Mouse (Mus musculus): ENCODE data around the gene Asb14. TPM values are rescaled to one million over a fixed set of nuclear protein-coding genes. Genes with fewer than 3 reads are reported as not detected.
A peak's percentile ranks its signal among the peaks of the same experiment; 100 is the strongest.
"Not testable (repeated sequence)": the region's sequence is repeated elsewhere in the genome, so short reads cannot be mapped to it uniquely, and the experiment has no call there.

Asb14 gene
- polyA plus RNA-seq, 1 experiment from 2014 or later: not detected

- no peak for ATAC-seq (ENCODE audit: low read depth)
- no peaks in the 10 kb centered on the region for H3K27me3 ChIP-seq
- DNase-seq: no peak
- H3K36me3 ChIP-seq: no peaks in the 10 kb centered on the region
- H3K4me2 ChIP-seq: no peak overlapping the region
- H3K9me3 ChIP-seq (replicated peaks): no peaks in the 10 kb centered on the region
- H3K9ac ChIP-seq: no peak overlapping the region
- no peaks in the 10 kb centered on the region for H3K4me1 ChIP-seq (replicated peaks)
- H3K4me3 ChIP-seq (replicated peaks): no peak overlapping the region
- WGBS (ENCODE audit: insufficient replicate concordance): 64% methylated on average over 2 of the region's 2 CpGs
- no peak overlapping the region for H3K27ac ChIP-seq
These were observed 5.1 kb downstream of the Asb14 start for GRCm38 (mm10) chr14:26899490-26899889.

- 69% methylated on average over 12 of the region's 12 CpGs for whole genome bisulfite sequencing (ENCODE audit: insufficient replicate concordance)
- DNase-seq: no peak
- Histone ChIP-seq H3K4me3 (replicated peaks) (no peak overlapping the region), H3K9me3 (replicated peaks) (no peaks in the 10 kb centered on the region), H3K9ac (no peak overlapping the region), H3K4me2 (no peak overlapping the region), H3K27me3 (no peaks in the 10 kb centered on the region), H3K27ac (no peak overlapping the region), H3K4me1 (replicated peaks) (no peaks in the 10 kb centered on the region), H3K36me3 (no peaks in the 10 kb centered on the region)
- no peak for ATAC-seq (ENCODE audit: low read depth)
These were observed 6.5 kb downstream of the Asb14 start for GRCm38 (mm10) chr14:26900893-26901292.

DNA sequence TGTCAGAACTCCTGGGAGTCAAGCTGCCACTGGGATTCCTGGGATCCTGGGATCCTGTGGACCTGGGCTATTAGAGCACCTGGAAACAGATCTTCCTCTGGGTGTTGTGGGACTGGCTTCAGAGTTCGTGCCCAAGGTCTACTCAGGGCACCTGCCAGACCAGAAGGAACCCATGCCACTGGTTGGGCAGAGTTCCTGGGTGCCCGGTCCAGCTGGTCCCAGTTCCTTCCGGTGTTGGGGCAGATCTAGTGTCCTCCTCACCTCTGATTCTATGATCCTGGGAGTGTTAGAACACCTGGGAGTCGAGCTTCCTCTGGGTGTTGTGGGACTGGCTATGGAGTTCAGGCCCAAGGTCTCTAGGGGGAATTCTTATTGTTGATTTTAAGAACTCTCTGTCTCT, 13.0 kb downstream of the Asb14 start:
- Histone ChIP-seq H3K4me2 (no peak overlapping the region), H3K27me3 (no peaks in the 10 kb centered on the region), H3K4me3 (replicated peaks) (no peak overlapping the region), H3K9me3 (replicated peaks) (no peaks in the 10 kb centered on the region), H3K4me1 (replicated peaks) (no peaks in the 10 kb centered on the region), H3K27ac (no peak overlapping the region), H3K36me3 (no peaks in the 10 kb centered on the region), H3K9ac (no peak overlapping the region)
- 65% methylated on average over 4 of the region's 4 CpGs for WGBS (ENCODE audit: insufficient replicate concordance)
- DNase-seq: no peak
- no peak for ATAC-seq (ENCODE audit: low read depth)

GRCm38 (mm10) chr14:26910461-26910860, 16.1 kb downstream of the Asb14 start:
- WGBS (ENCODE audit: insufficient replicate concordance): 53% methylated on average over 9 of the region's 9 CpGs
- ATAC-seq (ENCODE audit: low read depth); H3K27ac ChIP-seq; H3K36me3 ChIP-seq; H3K9ac ChIP-seq; H3K4me3 ChIP-seq (replicated peaks); DNase-seq; H3K4me2 ChIP-seq; H3K4me1 ChIP-seq (replicated peaks); H3K27me3 ChIP-seq; H3K9me3 ChIP-seq (replicated peaks): not testable (repeated sequence)

- Histone ChIP-seq H3K27me3 (no peaks in the 10 kb centered on the region), H3K9me3 (replicated peaks) (no peaks in the 10 kb centered on the region), H3K9ac (no peak overlapping the region), H3K27ac (no peak overlapping the region), H3K4me3 (replicated peaks) (no peak overlapping the region), H3K36me3 (no peaks in the 10 kb centered on the region), H3K4me2 (no peak overlapping the region), H3K4me1 (replicated peaks) (no peaks in the 10 kb centered on the region)
- ATAC-seq (ENCODE audit: low read depth) (no peak), DNase-seq (no peak)
- 59% methylated on average over 6 of the region's 6 CpGs for WGBS (ENCODE audit: insufficient replicate concordance)
These were observed 16.8 kb downstream of the Asb14 start for GRCm38 (mm10) chr14:26911201-26911600.

DNA sequence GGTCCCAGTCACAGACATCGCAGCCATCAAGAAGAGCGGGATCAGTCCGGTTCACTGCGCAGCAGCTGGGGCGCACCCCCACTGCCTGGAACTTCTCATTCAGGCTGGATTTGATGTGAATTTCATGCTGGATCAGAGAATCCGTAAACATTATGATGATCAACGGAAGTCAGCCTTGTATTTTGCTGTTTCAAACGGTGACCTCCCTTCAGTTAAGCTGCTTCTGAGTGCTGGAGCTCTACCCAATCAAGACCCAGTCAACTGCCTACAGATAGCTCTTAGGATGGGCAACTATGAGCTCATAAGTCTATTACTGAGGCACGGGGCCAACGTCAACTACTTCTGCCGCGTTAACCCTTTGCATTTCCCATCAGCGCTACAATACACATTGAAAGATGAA, 17.5 kb downstream of the Asb14 start:
- no peak overlapping the region for H3K4me3 ChIP-seq (replicated peaks)
- no peaks in the 10 kb centered on the region for H3K36me3 ChIP-seq
- no peaks in the 10 kb centered on the region for H3K4me1 ChIP-seq (replicated peaks)
- H3K9ac ChIP-seq: no peak overlapping the region
- ATAC-seq (ENCODE audit: low read depth) (no peak), DNase-seq (no peak)
- no peaks in the 10 kb centered on the region for H3K9me3 ChIP-seq (replicated peaks)
- H3K4me2 ChIP-seq: no peak overlapping the region
- 80% methylated on average over 13 of the region's 13 CpGs for WGBS (ENCODE audit: insufficient replicate concordance)
- no peak overlapping the region for H3K27ac ChIP-seq
- no peaks in the 10 kb centered on the region for H3K27me3 ChIP-seq

DNA sequence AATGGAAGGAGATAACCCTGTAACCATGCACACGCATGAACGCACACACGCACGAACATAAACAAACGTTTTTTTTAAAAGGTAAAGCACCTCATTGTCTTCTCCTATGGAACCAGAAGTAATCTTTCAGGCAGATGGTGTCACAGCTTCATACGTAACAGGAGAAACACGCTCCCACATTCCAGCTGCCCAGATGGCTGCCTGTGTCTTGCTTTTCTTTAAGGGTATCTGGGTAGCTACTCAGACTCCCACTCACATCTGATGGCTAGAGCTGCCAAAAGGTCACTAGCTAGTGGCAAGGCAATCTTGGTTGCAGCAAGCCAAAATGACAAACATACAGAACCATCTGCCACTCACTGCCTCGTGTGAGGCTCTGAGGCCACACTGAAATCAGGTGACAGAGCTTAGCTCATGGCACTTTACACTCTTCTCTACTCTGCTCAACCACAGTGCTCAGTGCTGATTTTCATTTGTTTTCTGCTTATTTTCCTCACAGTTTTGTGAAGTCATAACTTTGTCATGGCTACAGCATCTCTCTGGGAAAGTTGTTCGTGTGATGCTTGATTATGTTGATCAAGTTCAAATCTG, 19.4 kb downstream of the Asb14 start:
- no peak overlapping the region for H3K9ac ChIP-seq
- DNase-seq: no peak
- no peak overlapping the region for H3K27ac ChIP-seq
- H3K4me3 ChIP-seq (replicated peaks): no peak overlapping the region
- no peaks in the 10 kb centered on the region for H3K36me3 ChIP-seq
- WGBS (ENCODE audit: insufficient replicate concordance): 72% methylated on average over 9 of the region's 9 CpGs
- no peak for ATAC-seq (ENCODE audit: low read depth)
- no peaks in the 10 kb centered on the region for H3K27me3 ChIP-seq
- no peaks in the 10 kb centered on the region for H3K9me3 ChIP-seq (replicated peaks)
- no peak overlapping the region for H3K4me2 ChIP-seq
- H3K4me1 ChIP-seq (replicated peaks): no peaks in the 10 kb centered on the region

DNA sequence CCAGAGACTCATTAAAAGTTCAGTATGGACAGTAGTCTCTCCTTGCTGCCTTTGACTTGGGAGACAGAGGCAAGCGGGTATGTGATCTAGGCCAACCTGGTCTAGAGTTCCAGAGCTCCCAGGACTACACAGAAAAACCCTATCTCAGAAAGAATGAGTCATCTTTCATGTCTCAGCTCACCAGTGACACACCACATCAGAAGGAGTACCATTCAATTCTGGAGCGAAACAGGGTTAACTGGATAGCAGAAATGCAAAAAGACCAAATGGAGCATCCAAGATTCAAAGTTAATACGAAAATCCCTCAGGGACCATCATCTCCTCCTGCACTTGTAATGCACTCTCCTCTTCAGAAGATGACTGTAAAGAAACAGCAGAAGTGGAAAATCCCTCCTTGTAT, 25.0 kb downstream of the Asb14 start:
- Histone ChIP-seq H3K4me2 (no peak overlapping the region), H3K27me3 (no peaks in the 10 kb centered on the region), H3K9ac (no peak overlapping the region), H3K4me1 (replicated peaks) (peaks cover 8% of the 10 kb centered on the region), H3K4me3 (replicated peaks) (no peak overlapping the region), H3K36me3 (0 out of 2 replicates have a peak, but pooled peaks cover 5% of the 10 kb centered on the region), H3K9me3 (replicated peaks) (no peaks in the 10 kb centered on the region), H3K27ac (no peak overlapping the region)
- WGBS (ENCODE audit: insufficient replicate concordance): 70% methylated on average over 3 of the region's 3 CpGs
- ATAC-seq (ENCODE audit: low read depth) (no peak), DNase-seq (no peak)

DNA sequence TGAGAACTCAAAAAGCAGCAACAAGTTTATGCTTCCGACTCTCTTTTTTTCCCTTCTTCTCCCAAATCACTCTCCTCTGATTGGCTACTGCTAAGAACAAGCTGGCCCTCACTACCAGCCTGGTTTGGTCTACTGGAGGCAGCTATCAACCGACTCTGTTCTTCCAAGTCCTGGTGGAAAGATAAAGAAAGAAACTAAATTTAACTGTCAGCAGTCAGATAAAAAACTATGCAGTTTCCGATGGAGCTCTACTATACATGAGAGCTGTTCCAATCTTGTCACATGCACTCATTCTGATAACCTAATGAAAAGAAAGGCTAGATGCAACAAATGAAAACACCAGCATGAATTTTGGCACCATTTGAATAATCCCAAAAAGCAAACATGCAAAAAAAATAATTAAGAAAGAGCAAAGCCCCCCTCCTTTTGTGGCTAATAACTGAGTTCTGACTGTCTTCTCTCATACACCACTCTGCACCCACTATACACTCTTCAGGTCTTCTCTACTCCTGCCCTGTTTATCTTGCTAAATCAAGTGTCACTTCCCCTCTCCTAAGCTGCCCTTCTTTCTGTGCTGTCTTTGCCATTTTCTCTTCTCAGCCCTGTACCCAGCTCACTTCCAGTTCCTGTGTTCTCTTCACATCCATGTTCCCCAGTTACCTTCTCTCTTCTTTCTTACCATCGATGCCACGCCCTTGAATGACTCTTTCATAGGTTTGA, 29.5 kb downstream of the Asb14 start:
- WGBS (ENCODE audit: insufficient replicate concordance): 43% methylated on average over 5 of the region's 5 CpGs
- H3K27me3 ChIP-seq: no peaks in the 10 kb centered on the region
- no peak overlapping the region for H3K4me3 ChIP-seq (replicated peaks)
- H3K4me2 ChIP-seq: no peak overlapping the region
- ATAC-seq (ENCODE audit: low read depth) (peak; percentile 64), DNase-seq (no peak)
- peaks cover 11% of the 10 kb centered on the region for H3K4me1 ChIP-seq (replicated peaks)
- no peak overlapping the region for H3K27ac ChIP-seq
- no peak overlapping the region for H3K9ac ChIP-seq
- no peaks in the 10 kb centered on the region for H3K9me3 ChIP-seq (replicated peaks)
- H3K36me3 ChIP-seq: peaks cover 5% of the 10 kb centered on the region; the same call in 1 of the 2 replicates

DNA sequence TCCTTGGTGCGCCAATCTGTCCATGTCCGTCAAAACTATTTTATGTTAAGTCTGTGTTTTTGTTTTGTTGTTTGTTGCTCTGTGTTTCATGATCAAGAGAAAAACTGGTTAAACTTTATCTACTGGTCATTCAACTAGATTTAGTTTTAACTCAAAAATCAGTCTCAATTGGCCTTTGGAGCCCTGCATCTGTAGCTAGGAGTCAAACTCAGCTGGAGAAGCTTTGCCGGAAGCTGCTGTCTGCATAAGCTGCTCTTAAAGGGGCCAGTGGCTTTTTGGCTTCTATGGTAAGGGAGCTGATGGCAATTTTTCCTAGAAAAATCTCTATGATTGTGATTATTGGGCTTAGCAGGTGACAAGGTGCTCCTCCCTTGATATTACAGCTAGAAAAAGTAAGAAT, 40.5 kb downstream of the Asb14 start:
- Histone ChIP-seq H3K4me3 (replicated peaks) (no peak overlapping the region), H3K9me3 (replicated peaks) (no peaks in the 10 kb centered on the region), H3K4me1 (replicated peaks) (no peaks in the 10 kb centered on the region), H3K9ac (no peak overlapping the region), H3K4me2 (no peak overlapping the region), H3K36me3 (no peaks in the 10 kb centered on the region), H3K27ac (no peak overlapping the region), H3K27me3 (no peaks in the 10 kb centered on the region)
- DNase-seq (no peak), ATAC-seq (ENCODE audit: low read depth) (no peak)
- WGBS (ENCODE audit: insufficient replicate concordance): 78% methylated on average over 3 of the region's 3 CpGs

DNA sequence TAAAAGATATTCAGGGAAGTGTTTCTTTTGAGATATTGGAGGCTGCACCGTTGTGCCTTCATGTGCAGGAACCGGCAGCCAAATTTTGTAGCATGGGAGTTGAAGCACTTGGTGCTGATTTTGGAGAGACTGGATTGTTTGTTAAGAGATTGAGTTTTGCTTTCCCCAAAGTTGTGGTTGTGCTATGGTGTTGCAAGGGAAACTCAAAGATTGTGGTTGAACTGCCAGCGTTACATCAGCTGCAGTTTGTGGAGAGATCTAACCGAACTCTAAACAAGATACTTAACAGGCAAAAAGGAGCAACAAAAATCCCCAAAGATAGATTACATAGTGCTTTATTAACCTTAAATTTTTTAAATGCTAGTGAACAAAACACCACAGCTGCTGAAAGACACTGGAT, 41.2 kb downstream of the Asb14 start:
- WGBS (ENCODE audit: insufficient replicate concordance): 59% methylated on average over 4 of the region's 4 CpGs

GRCm38 (mm10) chr14:26956139-26956538, 61.8 kb downstream of the Asb14 start:
- H3K27me3 ChIP-seq; H3K9ac ChIP-seq; H3K4me1 ChIP-seq (replicated peaks); DNase-seq; H3K4me2 ChIP-seq; H3K27ac ChIP-seq; H3K9me3 ChIP-seq (replicated peaks); ATAC-seq (ENCODE audit: low read depth); H3K36me3 ChIP-seq; H3K4me3 ChIP-seq (replicated peaks): not testable (repeated sequence)
- 91% methylated on average over 2 of the region's 2 CpGs for WGBS (ENCODE audit: insufficient replicate concordance)

More for the DNA sequence above, 41.2 kb downstream of the Asb14 start:
- Histone ChIP-seq H3K9me3 (replicated peaks) (no peaks in the 10 kb centered on the region), H3K4me3 (replicated peaks) (no peak overlapping the region), H3K4me1 (replicated peaks) (no peaks in the 10 kb centered on the region), H3K9ac (no peak overlapping the region), H3K36me3 (no peaks in the 10 kb centered on the region), H3K27ac (no peak overlapping the region), H3K27me3 (no peaks in the 10 kb centered on the region), H3K4me2 (no peak overlapping the region)
- ATAC-seq (ENCODE audit: low read depth): no peak
- no peak for DNase-seq

All from liver, embryonic 13.5 days (tissue).